Mouse (Mus musculus) G1E (cell line): ENCODE data around the gene Nhlrc1.

Experiments
- CTCF ChIP-seq: IDR thresholded peaks from 2 replicates; pipeline ENCODE4 v1.5.1; 2012; ENCODE audit warnings: low read depth, low read length, inconsistent platforms, mixed read lengths
- GATA1 ChIP-seq: IDR thresholded peaks from 2 replicates; pipeline ENCODE4 v1.6.1; 2012; ENCODE audit warnings: borderline replicate concordance, low read length, inconsistent platforms, mixed read lengths
- GATA2 ChIP-seq: IDR thresholded peaks from 2 replicates; pipeline ENCODE4 v1.6.1; 2012; ENCODE audit warnings: low read depth, low read length, inconsistent platforms, borderline replicate concordance
- POLR2AphosphoS5 ChIP-seq: IDR thresholded peaks from 2 replicates; pipeline ENCODE4 v1.6.1; 2012; ENCODE audit warnings: low read depth, low read length, inconsistent platforms; ENCODE audit not compliant: insufficient replicate concordance
- TAL1 ChIP-seq: conservative IDR thresholded peaks from 2 replicates; pipeline ENCODE4 v1.6.1; 2012; ENCODE audit warnings: low read depth, low read length, inconsistent platforms, mixed read lengths

DNA sequence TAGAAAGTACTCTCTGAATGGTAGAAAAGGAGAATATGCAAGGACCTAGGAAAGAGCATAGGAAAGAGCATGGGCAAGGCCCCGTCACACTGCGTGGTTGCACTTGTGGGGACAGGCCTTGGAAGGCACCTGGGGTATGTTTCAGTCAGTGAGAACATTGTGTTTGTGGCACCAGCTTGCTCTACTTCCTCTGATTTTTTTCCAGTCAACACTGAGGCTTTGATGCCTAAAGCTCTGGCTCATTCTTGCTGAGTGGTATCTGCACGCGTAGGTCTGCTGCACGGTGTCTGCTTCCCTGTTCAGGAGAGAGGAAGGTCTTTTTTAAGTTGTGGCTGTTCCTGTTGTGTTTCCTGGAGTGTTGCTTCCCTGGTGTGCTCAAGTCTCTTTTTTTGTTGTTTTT is 42.1 kb upstream of the Nhlrc1 start:
- no peak for TF ChIP-seq CTCF
- TF ChIP-seq GATA1, result no peak
- TF ChIP-seq TAL1, result no peak
- TF ChIP-seq GATA2, result no peak
- no peak for TF ChIP-seq POLR2AphosphoS5
